Mouse (Mus musculus): ENCODE data around the gene Plce1.

DNA sequence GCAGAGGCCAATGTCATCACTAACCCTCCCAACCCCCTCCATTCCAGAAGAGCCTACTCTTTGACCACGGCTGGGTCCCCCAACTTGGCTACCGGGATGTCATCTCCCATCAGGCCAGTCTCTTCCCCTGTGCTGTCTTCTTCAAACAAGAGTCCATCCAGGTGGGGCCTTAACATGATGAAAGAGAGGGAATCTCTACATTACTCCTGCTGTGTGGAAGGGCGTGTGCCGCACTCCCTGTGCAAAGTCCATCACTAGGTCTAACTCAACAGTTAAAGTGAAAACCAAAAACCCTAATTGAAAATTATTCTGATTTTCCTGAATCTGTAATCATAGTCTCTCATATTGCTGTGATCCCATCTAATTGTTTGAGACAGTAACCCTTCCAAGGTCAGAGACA lies 240.9 kb downstream of the Plce1 start:
- TF ChIP-seq GATA1 (IDR thresholded peaks at IDR 0.05; ENCODE audit: low read length): no peak
- no peak for TF ChIP-seq TAL1 (IDR thresholded peaks at IDR 0.05; ENCODE audit: low read length)
